Mouse (Mus musculus): ENCODE data around the gene Ralgapb. TPM values are rescaled to one million over a fixed set of nuclear protein-coding genes. Genes with fewer than 3 reads are reported as not detected.

Ralgapb gene
- polyA plus RNA-seq, 1 experiment from 2014 or later, result 25.9 TPM

DNA sequence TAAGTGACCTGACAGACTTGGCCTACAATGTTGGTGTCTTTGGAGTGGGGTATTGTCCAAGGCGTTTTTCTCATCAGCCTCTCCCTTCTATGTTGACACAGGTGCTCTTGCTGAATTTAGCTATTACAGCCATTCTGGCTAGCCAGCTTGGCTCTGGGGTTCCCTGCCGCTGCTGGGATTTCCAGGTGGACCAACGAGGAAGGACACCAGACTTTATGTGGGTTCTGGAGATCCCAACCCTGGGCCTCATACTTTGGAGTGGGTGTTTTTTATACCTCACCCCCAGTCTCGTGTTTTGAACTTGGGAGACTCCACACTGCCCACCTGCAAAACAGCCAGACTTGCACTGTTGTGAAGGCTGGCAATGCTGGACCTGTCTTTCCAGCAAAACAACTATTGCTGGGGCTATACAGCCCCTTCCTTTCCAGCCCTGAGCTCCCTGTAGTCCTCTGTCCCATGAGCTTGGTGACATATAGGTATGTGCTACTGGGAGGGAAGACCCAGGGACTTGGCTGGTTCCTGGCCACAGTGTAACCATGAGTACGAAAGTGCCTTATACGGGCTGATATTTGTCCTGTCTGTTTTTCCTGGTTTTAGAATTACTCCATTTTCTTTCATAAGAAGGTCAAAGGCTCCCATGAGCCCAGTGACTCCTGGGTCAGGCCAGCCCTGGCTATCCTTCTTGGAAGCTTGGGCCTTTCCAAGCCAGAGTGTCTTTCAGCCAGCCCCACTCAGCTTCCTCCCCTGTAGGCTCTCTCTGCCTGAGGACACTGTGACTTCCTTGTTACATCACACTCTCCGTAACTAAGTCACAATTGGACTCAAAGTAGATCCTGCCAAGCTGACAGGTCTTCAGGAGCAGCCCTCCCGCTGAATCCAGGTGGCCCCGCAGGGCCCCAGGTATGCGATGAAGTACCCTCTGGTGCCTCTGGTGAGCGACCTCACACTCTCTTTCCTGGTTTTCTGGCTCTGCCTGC lies 92.5 kb downstream of the Ralgapb start, which contains the start of gene Adig:
Adig (plus strand) TSS at position 777 of the 977 bp plus-strand sequence.
- 64% methylated on average over 11 of the region's 11 CpGs for WGBS
- ATAC-seq (ENCODE audit: low FRiP score, low TSS enrichment), result no peak

GRCm38 (mm10) chr2:158503226-158503625 lies 93.6 kb downstream of the Ralgapb start:
- Histone ChIP-seq H3K4me2 (replicated peaks; ENCODE audit: low read depth, low read length) (no peak overlapping the region), H3K36me3 (ENCODE audit: control insufficient read depth, insufficient read depth, low read length) (0 out of 2 replicates have a peak, but pooled peaks cover under 1% of the 10 kb centered on the region), H3K4me1 (ENCODE audit: control insufficient read depth, insufficient read depth, low read length) (no peaks in the 10 kb centered on the region), H3K27me3 (ENCODE audit: control insufficient read depth, insufficient read depth, low read length) (no peaks in the 10 kb centered on the region), H3K4me3 (ENCODE audit: low read length) (no peak overlapping the region), H3K27ac (ENCODE audit: low read depth, low read length) (no peak overlapping the region), H3K9ac (ENCODE audit: low read depth, low read length) (no peak overlapping the region), H3K9me3 (ENCODE audit: control insufficient read depth, low read length) (no peaks in the 10 kb centered on the region)
- WGBS, result 85% methylated on average over 7 of the region's 7 CpGs
- ATAC-seq (ENCODE audit: low FRiP score, low TSS enrichment), result no peak

More for the DNA sequence above, 92.5 kb downstream of the Ralgapb start, which contains the start of gene Adig:
- Histone ChIP-seq H3K27me3 (ENCODE audit: control insufficient read depth, insufficient read depth, low read length) (no peaks in the 10 kb centered on the region), H3K27ac (ENCODE audit: low read depth, low read length) (no peak within 1 kb of the TSS), H3K9ac (ENCODE audit: low read depth, low read length) (no peak within 1 kb of the TSS), H3K36me3 (ENCODE audit: control insufficient read depth, insufficient read depth, low read length) (peaks cover 8% of the 10 kb centered on the region; the same call in 1 of the 2 replicates), H3K9me3 (ENCODE audit: control insufficient read depth, low read length) (no peaks in the 10 kb centered on the region), H3K4me1 (ENCODE audit: control insufficient read depth, insufficient read depth, low read length) (no peaks in the 10 kb centered on the region), H3K4me3 (ENCODE audit: low read length) (no peak within 1 kb of the TSS), H3K4me2 (replicated peaks; ENCODE audit: low read depth, low read length) (no peak within 1 kb of the TSS)

DNA sequence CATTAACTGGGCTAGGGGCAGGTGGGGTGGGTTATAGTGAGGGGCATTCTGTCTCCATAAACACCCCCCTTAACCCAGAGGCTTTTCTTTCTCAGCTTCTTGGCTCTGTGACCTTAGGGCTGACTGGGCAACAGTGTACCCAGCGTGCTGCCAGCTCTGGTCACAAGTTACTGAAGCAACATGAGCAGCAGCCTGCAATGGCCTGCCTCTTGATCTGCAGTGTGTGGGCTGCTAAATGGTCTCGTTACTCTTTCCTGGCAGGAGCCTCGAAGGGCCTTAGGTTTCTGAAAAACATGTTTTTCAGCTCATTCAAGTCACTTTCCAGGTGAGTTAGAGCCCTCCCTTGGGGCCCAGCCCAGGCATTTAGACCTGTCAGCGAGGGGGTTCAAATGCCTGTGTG lies 94.0 kb downstream of the Ralgapb start:
- H3K4me1 ChIP-seq (ENCODE audit: control insufficient read depth, insufficient read depth, low read length), result no peaks in the 10 kb centered on the region
- no peak overlapping the region for H3K4me3 ChIP-seq (ENCODE audit: low read length)
- WGBS, result 54% methylated on average over 4 of the region's 4 CpGs

GRCm38 (mm10) chr2:158506475-158506874 lies 96.8 kb downstream of the Ralgapb start:
- Histone ChIP-seq H3K4me1 (ENCODE audit: control insufficient read depth, insufficient read depth, low read length) (no peaks in the 10 kb centered on the region), H3K9ac (ENCODE audit: low read depth, low read length) (no peak overlapping the region), H3K4me2 (replicated peaks; ENCODE audit: low read depth, low read length) (no peak overlapping the region), H3K27me3 (ENCODE audit: control insufficient read depth, insufficient read depth, low read length) (no peaks in the 10 kb centered on the region), H3K4me3 (ENCODE audit: low read length) (no peak overlapping the region), H3K36me3 (ENCODE audit: control insufficient read depth, insufficient read depth, low read length) (no peaks in the 10 kb centered on the region), H3K9me3 (ENCODE audit: control insufficient read depth, low read length) (no peaks in the 10 kb centered on the region), H3K27ac (ENCODE audit: low read depth, low read length) (no peak overlapping the region)
- no peak for ATAC-seq (ENCODE audit: low FRiP score, low TSS enrichment)
- 80% methylated on average over 5 of the region's 5 CpGs for WGBS

More for the DNA sequence above, 94.0 kb downstream of the Ralgapb start:
- Histone ChIP-seq H3K27me3 (ENCODE audit: control insufficient read depth, insufficient read depth, low read length) (no peaks in the 10 kb centered on the region), H3K36me3 (ENCODE audit: control insufficient read depth, insufficient read depth, low read length) (no peaks in the 10 kb centered on the region), H3K9ac (ENCODE audit: low read depth, low read length) (no peak overlapping the region), H3K27ac (ENCODE audit: low read depth, low read length) (no peak overlapping the region), H3K9me3 (ENCODE audit: control insufficient read depth, low read length) (no peaks in the 10 kb centered on the region), H3K4me2 (replicated peaks; ENCODE audit: low read depth, low read length) (no peak overlapping the region)
- no peak for ATAC-seq (ENCODE audit: low FRiP score, low TSS enrichment)

DNA sequence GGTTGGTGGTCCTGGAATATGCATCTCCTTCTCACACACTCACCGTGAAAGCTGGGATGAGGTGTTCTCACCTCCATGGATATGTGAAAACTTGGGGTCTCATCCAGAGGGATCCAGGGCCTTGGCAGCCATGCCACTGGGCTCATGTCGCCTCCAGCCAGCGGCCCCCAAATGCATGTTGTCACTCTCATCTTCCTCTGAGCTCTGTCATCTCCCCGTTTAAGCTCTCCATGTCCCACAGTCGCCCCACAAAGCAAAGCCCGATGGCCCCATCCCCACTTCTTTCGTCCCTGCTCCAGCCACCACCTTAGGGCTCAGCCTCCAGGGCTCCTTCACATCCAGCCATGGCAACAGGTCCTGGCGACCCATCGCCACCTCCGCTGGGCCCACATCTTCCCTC lies 97.4 kb downstream of the Ralgapb start:
- WGBS, result 95% methylated on average over 10 of the region's 10 CpGs
- Histone ChIP-seq H3K27ac (ENCODE audit: low read depth, low read length) (no peak overlapping the region), H3K4me2 (replicated peaks; ENCODE audit: low read depth, low read length) (no peak overlapping the region), H3K9me3 (ENCODE audit: control insufficient read depth, low read length) (no peaks in the 10 kb centered on the region), H3K27me3 (ENCODE audit: control insufficient read depth, insufficient read depth, low read length) (no peaks in the 10 kb centered on the region), H3K4me3 (ENCODE audit: low read length) (no peak overlapping the region), H3K4me1 (ENCODE audit: control insufficient read depth, insufficient read depth, low read length) (no peaks in the 10 kb centered on the region), H3K36me3 (ENCODE audit: control insufficient read depth, insufficient read depth, low read length) (no peaks in the 10 kb centered on the region), H3K9ac (ENCODE audit: low read depth, low read length) (no peak overlapping the region)
- no peak for ATAC-seq (ENCODE audit: low FRiP score, low TSS enrichment)

DNA sequence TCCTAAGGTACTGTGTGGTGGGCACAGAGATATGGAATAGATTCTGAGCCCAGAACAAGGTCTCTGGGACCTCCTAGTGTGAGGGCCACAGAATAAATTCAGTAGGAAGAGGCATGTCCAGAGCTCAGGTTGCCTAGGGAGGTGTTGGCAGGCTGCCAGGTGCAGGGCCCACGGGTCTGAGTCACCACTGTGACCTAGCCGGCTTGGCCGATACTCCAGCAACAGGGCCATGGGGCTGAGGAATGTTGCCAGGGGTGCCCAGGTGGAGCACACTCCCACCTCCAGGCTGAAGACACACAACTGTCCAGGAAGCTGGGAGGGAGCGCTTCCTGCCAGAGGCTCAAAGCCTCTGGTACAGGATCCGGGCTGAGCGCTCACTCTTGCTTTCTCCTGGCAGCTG lies 101.0 kb downstream of the Ralgapb start:
- no peaks in the 10 kb centered on the region for H3K36me3 ChIP-seq (ENCODE audit: control insufficient read depth, insufficient read depth, low read length)
- no peak overlapping the region for H3K27ac ChIP-seq (ENCODE audit: low read depth, low read length)
- no peak overlapping the region for H3K4me3 ChIP-seq (ENCODE audit: low read length)
- H3K4me2 ChIP-seq (replicated peaks; ENCODE audit: low read depth, low read length), result no peak overlapping the region
- H3K9ac ChIP-seq (ENCODE audit: low read depth, low read length), result no peak overlapping the region
- H3K9me3 ChIP-seq (ENCODE audit: control insufficient read depth, low read length), result no peaks in the 10 kb centered on the region
- H3K4me1 ChIP-seq (ENCODE audit: control insufficient read depth, insufficient read depth, low read length), result 0 out of 2 replicates have a peak, but pooled peaks cover 4% of the 10 kb centered on the region
- peak; percentile 58; the same call in 1 of the 2 replicates for ATAC-seq (ENCODE audit: low FRiP score, low TSS enrichment)
- no peaks in the 10 kb centered on the region for H3K27me3 ChIP-seq (ENCODE audit: control insufficient read depth, insufficient read depth, low read length)
- 48% methylated on average over 6 of the region's 6 CpGs for WGBS

- no peak within 1 kb of the TSS for H3K9ac ChIP-seq (ENCODE audit: low read depth, low read length)
- H3K4me1 ChIP-seq (ENCODE audit: control insufficient read depth, insufficient read depth, low read length), result 0 out of 2 replicates have a peak, but pooled peaks cover 5% of the 10 kb centered on the region
- H3K27ac ChIP-seq (ENCODE audit: low read depth, low read length), result no peak within 1 kb of the TSS
- 78% methylated on average over 10 of the region's 10 CpGs for WGBS
- no peak within 1 kb of the TSS for H3K4me3 ChIP-seq (ENCODE audit: low read length)
- H3K4me2 ChIP-seq (replicated peaks; ENCODE audit: low read depth, low read length), result no peak within 1 kb of the TSS
- no peaks in the 10 kb centered on the region for H3K36me3 ChIP-seq (ENCODE audit: control insufficient read depth, insufficient read depth, low read length)
- no peaks in the 10 kb centered on the region for H3K9me3 ChIP-seq (ENCODE audit: control insufficient read depth, low read length)
- H3K27me3 ChIP-seq (ENCODE audit: control insufficient read depth, insufficient read depth, low read length), result no peaks in the 10 kb centered on the region
- ATAC-seq (ENCODE audit: low FRiP score, low TSS enrichment), result no peak
Measured at GRCm38 (mm10) chr2:158512528-158512927, 102.9 kb downstream of the Ralgapb start, which contains the start of gene Arhgap40. Arhgap40 (plus strand) TSS chr2:158512796.

- H3K9ac ChIP-seq (ENCODE audit: low read depth, low read length), result no peak overlapping the region
- 0 out of 2 replicates have a peak, but pooled peaks cover 5% of the 10 kb centered on the region for H3K4me1 ChIP-seq (ENCODE audit: control insufficient read depth, insufficient read depth, low read length)
- H3K36me3 ChIP-seq (ENCODE audit: control insufficient read depth, insufficient read depth, low read length), result no peaks in the 10 kb centered on the region
- 86% methylated on average over 12 of the region's 12 CpGs for WGBS
- H3K4me3 ChIP-seq (ENCODE audit: low read length), result no peak overlapping the region
- H3K9me3 ChIP-seq (ENCODE audit: control insufficient read depth, low read length), result no peaks in the 10 kb centered on the region
- H3K27ac ChIP-seq (ENCODE audit: low read depth, low read length), result no peak overlapping the region
- no peaks in the 10 kb centered on the region for H3K27me3 ChIP-seq (ENCODE audit: control insufficient read depth, insufficient read depth, low read length)
- H3K4me2 ChIP-seq (replicated peaks; ENCODE audit: low read depth, low read length), result no peak overlapping the region
- no peak for ATAC-seq (ENCODE audit: low FRiP score, low TSS enrichment)
Measured at GRCm38 (mm10) chr2:158513821-158514336, 104.2 kb downstream of the Ralgapb start.

GRCm38 (mm10) chr2:158518583-158518982 lies 108.9 kb downstream of the Ralgapb start:
- Histone ChIP-seq H3K27ac (ENCODE audit: low read depth, low read length) (no peak overlapping the region), H3K4me1 (ENCODE audit: control insufficient read depth, insufficient read depth, low read length) (0 out of 2 replicates have a peak, but pooled peaks cover 5% of the 10 kb centered on the region), H3K36me3 (ENCODE audit: control insufficient read depth, insufficient read depth, low read length) (no peaks in the 10 kb centered on the region), H3K9me3 (ENCODE audit: control insufficient read depth, low read length) (no peaks in the 10 kb centered on the region), H3K4me2 (replicated peaks; ENCODE audit: low read depth, low read length) (no peak overlapping the region), H3K27me3 (ENCODE audit: control insufficient read depth, insufficient read depth, low read length) (no peaks in the 10 kb centered on the region), H3K9ac (ENCODE audit: low read depth, low read length) (no peak overlapping the region), H3K4me3 (ENCODE audit: low read length) (no peak overlapping the region)
- no peak for ATAC-seq (ENCODE audit: low FRiP score, low TSS enrichment)
- 73% methylated on average over 6 of the region's 6 CpGs for WGBS
